Mouse (Mus musculus): ENCODE data around the gene Rpl38.

DNA sequence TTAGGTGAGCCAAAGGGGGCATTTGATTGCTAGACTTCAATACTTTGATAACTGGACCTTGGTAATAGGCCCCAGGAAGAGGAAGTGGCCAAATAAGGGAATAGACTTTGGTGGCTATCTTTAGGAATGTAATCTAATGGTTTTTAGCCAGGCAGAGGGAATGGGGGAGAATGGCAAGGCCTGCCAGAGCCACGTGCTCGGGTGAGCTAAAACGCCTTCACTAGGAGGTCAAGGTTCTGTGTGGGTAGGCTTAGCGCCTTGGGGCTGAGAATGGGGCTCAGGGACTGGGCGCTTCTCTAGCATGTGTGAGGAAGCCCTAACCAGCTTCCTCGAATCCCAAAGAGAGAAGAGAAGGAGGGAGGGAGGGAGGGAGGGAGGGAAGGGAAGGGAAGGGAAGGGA, 41.3 kb upstream of the Rpl38 start:
- no peak for TF ChIP-seq CTCF (IDR thresholded peaks at IDR 0.05)
- no peak for TF ChIP-seq POLR2A (IDR thresholded peaks at IDR 0.05; ENCODE audit: insufficient read depth, low read depth, low read length)
- TF ChIP-seq EP300 (IDR thresholded peaks at IDR 0.05; ENCODE audit: insufficient read depth, low read depth, low read length), result no peak
